Mouse (Mus musculus) intestine, embryonic 15.5 days (tissue): ENCODE results near the gene Dcun1d4. TPM values are rescaled to one million over a fixed set of nuclear protein-coding genes. Genes with fewer than 3 reads are reported as not detected.

Experiments used
- ATAC-seq: fragments of 200-750 bp; cut with Nextera tagmentation; 2 replicates; pipeline ENCODE4 v1.8.0; 2017; ENCODE audit warnings: moderate TSS enrichment, moderate library complexity
- H3K27ac ChIP-seq: fragments of 300-500 bp; sonication (generic); 2 replicates; pipeline ENCODE4 v1.5.1; 2015; ENCODE audit warnings: mild to moderate bottlenecking, inconsistent platforms
- H3K27me3 ChIP-seq: fragments of 300-500 bp; sonication (generic); replicated peaks from 2 replicates; pipeline ENCODE4 v1.6.1; 2015; ENCODE audit warnings: inconsistent platforms
- H3K36me3 ChIP-seq: fragments of 300-500 bp; sonication (generic); 2 replicates; pipeline ENCODE4 v1.6.1; 2015; ENCODE audit warnings: inconsistent platforms
- H3K4me1 ChIP-seq: fragments of 300-500 bp; sonication (generic); replicated peaks from 2 replicates; pipeline ENCODE4 v1.6.1; 2015; ENCODE audit warnings: inconsistent platforms
- H3K4me2 ChIP-seq: fragments of 300-500 bp; sonication (generic); replicated peaks from 2 replicates; pipeline ENCODE4 v1.6.1; 2015; ENCODE audit warnings: mild to moderate bottlenecking, inconsistent platforms
- H3K4me3 ChIP-seq: fragments of 300-500 bp; sonication (generic); replicated peaks from 2 replicates; pipeline ENCODE4 v1.5.1; 2015; ENCODE audit warnings: inconsistent platforms
- H3K9ac ChIP-seq: fragments of 300-500 bp; sonication (generic); 2 replicates; pipeline ENCODE4 v1.6.1; 2015; ENCODE audit warnings: inconsistent platforms
- H3K9me3 ChIP-seq: fragments of 300-500 bp; sonication (generic); 2 replicates; pipeline ENCODE4 v1.6.1; 2016; ENCODE audit warnings: inconsistent platforms
- WGBS: fragments of 180-500 bp; shearing (Covaris S2); methylation state at CpG from one replicate; pipeline ENCODE4 v1.1.7; 2015; 5-methylcytosine and 5-hydroxymethylcytosine counted together
- polyA plus RNA-seq: library from polyadenylated mRNA; unstranded; fragments of >200 nt; fragmentation: Nextera tagmentation; extraction: Ambion mirVana; gene quantifications from 2 replicates; pipeline ENCODE4 v1.2.1, GENCODE M21; 2015

Gene Dcun1d4
- polyA plus RNA-seq, 1 experiment from 2014 or later, result 20.9 TPM

- Histone ChIP-seq H3K36me3 (0 out of 2 replicates have a peak, but pooled peaks cover 3% of the 10 kb centered on the region), H3K9ac (no peak overlapping the region), H3K4me2 (no peak overlapping the region), H3K4me3 (no peak overlapping the region), H3K27me3 (no peaks in the 10 kb centered on the region), H3K9me3 (no peaks in the 10 kb centered on the region), H3K4me1 (no peaks in the 10 kb centered on the region), H3K27ac (no peak overlapping the region)
- ATAC-seq, result no peak
- 76% methylated on average over 12 of the region's 12 CpGs for WGBS
Measured at GRCm38 (mm10) chr5:73556733-73557425, 76.1 kb downstream of the Dcun1d4 start.

- no peak overlapping the region for H3K27ac ChIP-seq
Measured at GRCm38 (mm10) chr5:73558756-73559155, 78.0 kb downstream of the Dcun1d4 start.

GRCm38 (mm10) chr5:73564038-73564437 is 83.2 kb downstream of the Dcun1d4 start:
- Histone ChIP-seq H3K9me3 (no peaks in the 10 kb centered on the region), H3K4me2 (no peak overlapping the region), H3K27ac (no peak overlapping the region), H3K36me3 (0 out of 2 replicates have a peak, but pooled peaks cover 3% of the 10 kb centered on the region), H3K9ac (no peak overlapping the region), H3K4me1 (no peaks in the 10 kb centered on the region), H3K4me3 (no peak overlapping the region), H3K27me3 (no peaks in the 10 kb centered on the region)
- 97% methylated on average over 6 of the region's 6 CpGs for WGBS
- ATAC-seq, result no peak

More at GRCm38 (mm10) chr5:73558756-73559155, 78.0 kb downstream of the Dcun1d4 start:
- Histone ChIP-seq H3K4me3 (no peak overlapping the region), H3K27me3 (no peaks in the 10 kb centered on the region), H3K36me3 (0 out of 2 replicates have a peak, but pooled peaks cover 3% of the 10 kb centered on the region), H3K9ac (no peak overlapping the region), H3K4me1 (no peaks in the 10 kb centered on the region), H3K9me3 (no peaks in the 10 kb centered on the region), H3K4me2 (no peak overlapping the region)
- ATAC-seq, result no peak
- 93% methylated on average over 6 of the region's 6 CpGs for WGBS

GRCm38 (mm10) chr5:73566119-73566518 is 85.3 kb downstream of the Dcun1d4 start:
- peak; percentile 59 for ATAC-seq
- no peak overlapping the region for H3K27ac ChIP-seq

GRCm38 (mm10) chr5:73566892-73567291 is 86.1 kb downstream of the Dcun1d4 start:
- WGBS, result 70% methylated on average over 4 of the region's 4 CpGs
- no peaks in the 10 kb centered on the region for H3K27me3 ChIP-seq
- H3K4me1 ChIP-seq, result no peaks in the 10 kb centered on the region
- no peak overlapping the region for H3K4me2 ChIP-seq
- H3K9ac ChIP-seq, result no peak overlapping the region
- no peaks in the 10 kb centered on the region for H3K36me3 ChIP-seq
- ATAC-seq, result no peak
- no peak overlapping the region for H3K27ac ChIP-seq
- no peak overlapping the region for H3K4me3 ChIP-seq
- H3K9me3 ChIP-seq, result no peaks in the 10 kb centered on the region

More at GRCm38 (mm10) chr5:73566119-73566518, 85.3 kb downstream of the Dcun1d4 start:
- H3K9me3 ChIP-seq, result no peaks in the 10 kb centered on the region
- WGBS, result 71% methylated on average over 5 of the region's 5 CpGs
- no peaks in the 10 kb centered on the region for H3K36me3 ChIP-seq
- no peak overlapping the region for H3K4me3 ChIP-seq
- H3K4me2 ChIP-seq, result no peak overlapping the region
- no peaks in the 10 kb centered on the region for H3K27me3 ChIP-seq
- no peak overlapping the region for H3K9ac ChIP-seq
- no peaks in the 10 kb centered on the region for H3K4me1 ChIP-seq

- Histone ChIP-seq H3K4me3 (no peak overlapping the region), H3K27ac (no peak overlapping the region), H3K27me3 (no peaks in the 10 kb centered on the region), H3K9ac (no peak overlapping the region), H3K9me3 (no peaks in the 10 kb centered on the region), H3K36me3 (no peaks in the 10 kb centered on the region), H3K4me1 (no peaks in the 10 kb centered on the region), H3K4me2 (no peak overlapping the region)
- whole genome bisulfite sequencing, result 81% methylated on average over 5 of the region's 5 CpGs
- no peak for ATAC-seq
Measured at GRCm38 (mm10) chr5:73569181-73569580, 88.4 kb downstream of the Dcun1d4 start.

- ATAC-seq, result no peak
- H3K9ac ChIP-seq, result no peak overlapping the region
- H3K4me1 ChIP-seq, result no peaks in the 10 kb centered on the region
- no peaks in the 10 kb centered on the region for H3K9me3 ChIP-seq
- no peak overlapping the region for H3K4me2 ChIP-seq
- H3K4me3 ChIP-seq, result no peak overlapping the region
- H3K36me3 ChIP-seq, result no peaks in the 10 kb centered on the region
- no peak overlapping the region for H3K27ac ChIP-seq
- WGBS, result 78% methylated on average over 6 of the region's 6 CpGs
- no peaks in the 10 kb centered on the region for H3K27me3 ChIP-seq
Measured at GRCm38 (mm10) chr5:73571395-73572156, 90.8 kb downstream of the Dcun1d4 start.

- no peaks in the 10 kb centered on the region for H3K4me1 ChIP-seq
- no peaks in the 10 kb centered on the region for H3K27me3 ChIP-seq
- H3K9me3 ChIP-seq, result no peaks in the 10 kb centered on the region
- WGBS, result 88% methylated on average over 2 of the region's 2 CpGs
- H3K27ac ChIP-seq, result no peak overlapping the region
- no peak overlapping the region for H3K4me3 ChIP-seq
- no peaks in the 10 kb centered on the region for H3K36me3 ChIP-seq
- H3K9ac ChIP-seq, result no peak overlapping the region
- no peak for ATAC-seq
- H3K4me2 ChIP-seq, result no peak overlapping the region
Measured at GRCm38 (mm10) chr5:73572846-73573245, 92.0 kb downstream of the Dcun1d4 start.

GRCm38 (mm10) chr5:73573789-73574188 is 93.0 kb downstream of the Dcun1d4 start:
- H3K9me3 ChIP-seq, result no peaks in the 10 kb centered on the region
- 73% methylated on average over 7 of the region's 7 CpGs for WGBS
- H3K4me1 ChIP-seq, result no peaks in the 10 kb centered on the region

GRCm38 (mm10) chr5:73574616-73575015 is 93.8 kb downstream of the Dcun1d4 start:
- no peak overlapping the region for H3K27ac ChIP-seq
- 94% methylated on average over 4 of the region's 4 CpGs for whole genome bisulfite sequencing
- no peak overlapping the region for H3K4me2 ChIP-seq

More at GRCm38 (mm10) chr5:73573789-73574188, 93.0 kb downstream of the Dcun1d4 start:
- no peak for ATAC-seq
- Histone ChIP-seq H3K36me3 (no peaks in the 10 kb centered on the region), H3K4me2 (no peak overlapping the region), H3K27ac (no peak overlapping the region), H3K27me3 (no peaks in the 10 kb centered on the region), H3K4me3 (no peak overlapping the region), H3K9ac (no peak overlapping the region)

GRCm38 (mm10) chr5:73576708-73577107 is 95.9 kb downstream of the Dcun1d4 start:
- H3K27me3 ChIP-seq, result no peaks in the 10 kb centered on the region
- H3K4me3 ChIP-seq, result no peak overlapping the region
- no peak for ATAC-seq
- no peaks in the 10 kb centered on the region for H3K9me3 ChIP-seq
- H3K9ac ChIP-seq, result no peak overlapping the region
- no peak overlapping the region for H3K27ac ChIP-seq
- WGBS, result 72% methylated on average over 7 of the region's 7 CpGs
- H3K4me2 ChIP-seq, result no peak overlapping the region
- H3K36me3 ChIP-seq, result no peaks in the 10 kb centered on the region
- no peaks in the 10 kb centered on the region for H3K4me1 ChIP-seq

More at GRCm38 (mm10) chr5:73574616-73575015, 93.8 kb downstream of the Dcun1d4 start:
- Histone ChIP-seq H3K27me3 (no peaks in the 10 kb centered on the region), H3K9me3 (no peaks in the 10 kb centered on the region), H3K4me3 (no peak overlapping the region), H3K9ac (no peak overlapping the region), H3K36me3 (no peaks in the 10 kb centered on the region), H3K4me1 (no peaks in the 10 kb centered on the region)
- ATAC-seq, result no peak

- 88% methylated on average over 3 of the region's 3 CpGs for WGBS
- no peak overlapping the region for H3K4me2 ChIP-seq
- ATAC-seq, result no peak
- H3K27ac ChIP-seq, result no peak overlapping the region
- no peaks in the 10 kb centered on the region for H3K9me3 ChIP-seq
- H3K4me3 ChIP-seq, result no peak overlapping the region
- H3K4me1 ChIP-seq, result no peaks in the 10 kb centered on the region
- no peak overlapping the region for H3K9ac ChIP-seq
- H3K27me3 ChIP-seq, result no peaks in the 10 kb centered on the region
- H3K36me3 ChIP-seq, result no peaks in the 10 kb centered on the region
Measured at GRCm38 (mm10) chr5:73578131-73578530, 97.3 kb downstream of the Dcun1d4 start.
